Mouse (Mus musculus) heart, embryonic 12.5 days (tissue): ENCODE measurements around the gene Sox4. TPM values are rescaled to one million over a fixed set of nuclear protein-coding genes. Genes with fewer than 3 reads are reported as not detected.

Experiments
- ATAC-seq: fragments of 200-750 bp; cut with Nextera tagmentation; 2 replicates; pipeline ENCODE4 v1.8.0; 2017; ENCODE audit warnings: moderate TSS enrichment, moderate library complexity; ENCODE audit not compliant: insufficient number of reproducible peaks, low FRiP score
- H3K27ac ChIP-seq: fragments of 300-500 bp; sonication (generic); 2 replicates; pipeline ENCODE4 v1.5.1; 2016; ENCODE audit warnings: mild to moderate bottlenecking, moderate library complexity; ENCODE audit not compliant: poor library complexity, severe bottlenecking
- H3K27me3 ChIP-seq: fragments of 300-500 bp; sonication (generic); replicated peaks from 2 replicates; pipeline ENCODE4 v1.6.1; 2016; ENCODE audit warnings: mild to moderate bottlenecking, moderate library complexity
- H3K36me3 ChIP-seq: fragments of 300-500 bp; sonication (generic); 2 replicates; pipeline ENCODE4 v1.6.1; 2016; ENCODE audit warnings: mild to moderate bottlenecking, moderate library complexity
- H3K4me1 ChIP-seq: fragments of 300-500 bp; sonication (generic); replicated peaks from 2 replicates; pipeline ENCODE4 v1.6.1; 2016; ENCODE audit warnings: mild to moderate bottlenecking
- H3K4me2 ChIP-seq: fragments of 300-500 bp; sonication (generic); 2 replicates; pipeline ENCODE4 v1.6.1; 2016; ENCODE audit warnings: mild to moderate bottlenecking, moderate library complexity
- H3K4me3 ChIP-seq: fragments of 300-500 bp; sonication (generic); 2 replicates; pipeline ENCODE4 v1.5.1; 2016; ENCODE audit warnings: mild to moderate bottlenecking
- H3K9ac ChIP-seq: fragments of 300-500 bp; sonication (generic); 2 replicates; pipeline ENCODE4 v1.6.1; 2016; ENCODE audit warnings: mild to moderate bottlenecking, moderate library complexity
- H3K9me3 ChIP-seq: fragments of 300-500 bp; sonication (generic); replicated peaks from 2 replicates; pipeline ENCODE4 v1.6.1; 2016; ENCODE audit warnings: mild to moderate bottlenecking, moderate library complexity
- WGBS: fragments of 180-500 bp; shearing (Covaris S2); methylation state at CpG from one replicate; pipeline ENCODE4 v1.1.7; 2016; 5-methylcytosine and 5-hydroxymethylcytosine counted together
- polyA plus RNA-seq: library from polyadenylated mRNA; unstranded; fragments of >200 nt; fragmentation: Nextera tagmentation; extraction: Ambion mirVana; gene quantifications from 2 replicates; pipeline ENCODE4 v1.2.1, GENCODE M21; 2016

Gene Sox4
- polyA plus RNA-seq, 1 experiment from 2014 or later: 78.2 TPM

DNA sequence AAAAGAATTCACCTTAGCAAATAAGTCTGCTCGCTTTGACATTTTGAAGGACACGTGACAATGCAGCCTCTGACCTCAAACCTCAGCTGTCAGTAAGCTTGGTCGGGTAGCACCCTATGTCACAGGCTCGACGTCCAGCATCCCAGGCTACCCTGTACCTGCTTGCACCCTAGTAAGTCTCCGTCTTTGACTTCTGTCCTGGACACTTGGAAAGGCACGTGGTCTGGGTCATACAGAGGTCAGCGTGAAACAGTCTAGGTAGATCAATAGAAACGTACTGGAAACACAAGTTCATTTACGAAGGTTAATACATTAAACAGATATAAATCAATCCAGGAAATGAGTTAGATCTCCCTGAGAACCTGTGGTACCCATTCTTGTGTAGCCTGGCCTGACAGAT, 46.5 kb downstream of the Sox4 start:
- Histone ChIP-seq H3K9me3 (no peaks in the 10 kb centered on the region), H3K36me3 (no peaks in the 10 kb centered on the region), H3K27me3 (no peaks in the 10 kb centered on the region), H3K4me3 (no peak overlapping the region), H3K4me1 (no peaks in the 10 kb centered on the region), H3K4me2 (no peak overlapping the region), H3K9ac (no peak overlapping the region), H3K27ac (no peak overlapping the region)
- no peak for ATAC-seq
- 77% methylated on average over 10 of the region's 10 CpGs for WGBS
